Mouse (Mus musculus) embryo, embryonic 11 days (tissue): ENCODE measurements at regions not wholly inside any gene's neighbourhood (a gene's known extent, or its start where the extent isn't known, plus 50 kb on each side); places are given as distances from the start of the nearest gene placed in this dataset.

Experiments
- DNase-seq: peaks from one replicate; pipeline ENCODE4 v3.0.0-alpha.2; 2015

GRCm38 (mm10) chr14:106190721-106191120, 84.7 kb downstream of the Trim52 start:
- no peak for DNase-seq

GRCm38 (mm10) chr14:106193583-106193982, 87.6 kb downstream of the Trim52 start:
- no peak for DNase-seq

GRCm38 (mm10) chr14:106194104-106194503, 88.1 kb downstream of the Trim52 start:
- no peak for DNase-seq

- DNase-seq: no peak
These were observed 91.8 kb downstream of the Trim52 start for GRCm38 (mm10) chr14:106197826-106198225.

- DNase-seq: no peak
These were observed 93.1 kb downstream of the Trim52 start for GRCm38 (mm10) chr14:106199109-106199508.

- DNase-seq: no peak
These were observed 93.7 kb downstream of the Trim52 start for GRCm38 (mm10) chr14:106199536-106200319.

- DNase-seq: no peak
These were observed 105.1 kb downstream of the Trim52 start for GRCm38 (mm10) chr14:106211062-106211461.

- DNase-seq: no peak
These were observed 111.7 kb downstream of the Trim52 start for GRCm38 (mm10) chr14:106217681-106218080.

GRCm38 (mm10) chr14:106219293-106219797, 113.3 kb downstream of the Trim52 start:
- DNase-seq: no peak

- DNase-seq: no peak
These were observed 119.4 kb downstream of the Trim52 start for GRCm38 (mm10) chr14:106225401-106225800.

- DNase-seq: no peak
These were observed 135.9 kb downstream of the Trim52 start for GRCm38 (mm10) chr14:106241721-106242405.

GRCm38 (mm10) chr14:106259396-106260108, 153.6 kb downstream of the Trim52 start:
- no peak for DNase-seq

- DNase-seq: no peak
These were observed 159.3 kb downstream of the Trim52 start for GRCm38 (mm10) chr14:106265290-106265689.

- no peak for DNase-seq
These were observed 161.9 kb downstream of the Trim52 start for GRCm38 (mm10) chr14:106267679-106268561.

- DNase-seq: peak; percentile 64
These were observed 163.7 kb downstream of the Trim52 start for GRCm38 (mm10) chr14:106269680-106270079.

- peak; percentile 30 for DNase-seq
These were observed 207.6 kb downstream of the Trim52 start for GRCm38 (mm10) chr14:106313558-106313957.

- peak; percentile 46 for DNase-seq
These were observed 208.1 kb downstream of the Trim52 start for GRCm38 (mm10) chr14:106314079-106314551.

GRCm38 (mm10) chr14:106318767-106319166, 212.8 kb downstream of the Trim52 start:
- DNase-seq: no peak

- peak; percentile 28 for DNase-seq
These were observed 221.8 kb downstream of the Trim52 start for GRCm38 (mm10) chr14:106327653-106328283.

- DNase-seq: peak; percentile 44
These were observed 259.0 kb downstream of the Trim52 start for GRCm38 (mm10) chr14:106364767-106365623.
